Mouse (Mus musculus) MEL (cell line): ENCODE measurements around the gene Gpm6b. TPM values are rescaled to one million over a fixed set of nuclear protein-coding genes. Genes with fewer than 3 reads are reported as not detected.

Experiments used
- DNase-seq: peaks from one replicate; pipeline ENCODE4 v3.0.0; 2011; ENCODE audit warnings: low read depth, low spot score
- H3K27ac ChIP-seq: 2 replicates; pipeline ENCODE4 v1.5.1; 2012; ENCODE audit warnings: low read depth, mild to moderate bottlenecking, control low read depth, low read length, moderate library complexity; ENCODE audit not compliant: control insufficient read depth
- H3K27me3 ChIP-seq, 2 experiments: fragments of 150-350 bp in 1 of 2; sonication (generic) in 1 of 2; 2 replicates each; pipeline ENCODE4 v1.6.1; 2012; ENCODE audit warnings: low read length in 2 of 2, mild to moderate bottlenecking in 2 of 2, improper control_type of control experiment in 1 of 2, moderate library complexity in 1 of 2; ENCODE audit not compliant: insufficient read depth in 2 of 2, control insufficient read depth in 1 of 2
- H3K36me3 ChIP-seq, 2 experiments: 2 replicates each; pipeline ENCODE4 v1.6.1; 2012 to 2014; ENCODE audit warnings: low read length in 2 of 2, improper control_type of control experiment in 1 of 2, inconsistent platforms in 1 of 2, mild to moderate bottlenecking in 1 of 2; ENCODE audit not compliant: insufficient read depth in 2 of 2, control insufficient read depth in 1 of 2
- H3K4me1 ChIP-seq, 2 experiments: fragments of 150-350 bp in 1 of 2; sonication (generic) in 1 of 2; 2 replicates each; pipeline ENCODE4 v1.6.1; 2012; ENCODE audit warnings: low read length in 2 of 2, improper control_type of control experiment in 1 of 2, mild to moderate bottlenecking in 1 of 2; ENCODE audit not compliant: insufficient read depth in 2 of 2, control insufficient read depth in 1 of 2
- H3K4me3 ChIP-seq, 2 experiments: fragments of 150-350 bp in 1 of 2; sonication (generic) in 1 of 2; 2 replicates each; pipeline ENCODE4 v1.5.1; 2012; ENCODE audit warnings: low read depth in 2 of 2, low read length in 2 of 2, mild to moderate bottlenecking in 2 of 2, moderate library complexity in 2 of 2, control low read depth in 1 of 2, improper control_type of control experiment in 1 of 2; ENCODE audit not compliant: control insufficient read depth in 1 of 2, insufficient read depth in 1 of 2
- H3K79me2 ChIP-seq: 2 replicates; pipeline ENCODE4 v1.6.1; 2012; ENCODE audit warnings: mild to moderate bottlenecking, low read length, moderate library complexity; ENCODE audit not compliant: control insufficient read depth, poor library complexity, insufficient read depth
- H3K9ac ChIP-seq: 2 replicates; pipeline ENCODE4 v1.6.1; 2012; ENCODE audit warnings: low read depth, mild to moderate bottlenecking, control low read depth, low read length, moderate library complexity; ENCODE audit not compliant: control insufficient read depth, poor library complexity, severe bottlenecking
- H3K9me3 ChIP-seq: fragments of 150-350 bp; sonication (generic); replicated peaks from 2 replicates; pipeline ENCODE4 v1.6.1; 2012; ENCODE audit warnings: mild to moderate bottlenecking, low read length, improper control_type of control experiment, moderate library complexity; ENCODE audit not compliant: insufficient read depth
- BHLHE40 ChIP-seq: IDR thresholded peaks from 2 replicates; pipeline ENCODE4 v1.6.1; 2012; ENCODE audit warnings: low read depth, mild to moderate bottlenecking, inconsistent platforms, low read length, improper control_type of control experiment, borderline replicate concordance
- CHD2 ChIP-seq: IDR thresholded peaks from 2 replicates; pipeline ENCODE4 v1.6.1; 2011; ENCODE audit warnings: low read length, improper control_type of control experiment
- EP300 ChIP-seq, 2 experiments: IDR thresholded peaks; 2 replicates each; pipeline ENCODE4 v1.6.1; 2011; ENCODE audit warnings: improper control_type of control experiment in 2 of 2, low read length in 2 of 2, low read depth in 1 of 2, mild to moderate bottlenecking in 1 of 2
- GABPA ChIP-seq: IDR thresholded peaks from 2 replicates; pipeline ENCODE4 v1.6.1; 2012; ENCODE audit warnings: low read depth, mild to moderate bottlenecking, inconsistent platforms, low read length, improper control_type of control experiment, moderate library complexity
- GATA1 ChIP-seq: IDR thresholded peaks from 2 replicates; pipeline ENCODE4 v1.6.1; 2011; ENCODE audit warnings: low read depth, low read length, improper control_type of control experiment
- KAT2A ChIP-seq: conservative IDR thresholded peaks from 2 replicates; pipeline ENCODE4 v1.6.1; 2012; ENCODE audit warnings: low read depth, low read length, improper control_type of control experiment, inconsistent platforms
- MAFK ChIP-seq: IDR thresholded peaks from 2 replicates; pipeline ENCODE4 v1.6.1; 2011; ENCODE audit warnings: low read depth, mild to moderate bottlenecking, low read length, improper control_type of control experiment, borderline replicate concordance
- MAZ ChIP-seq: IDR thresholded peaks from 2 replicates; pipeline ENCODE4 v1.6.1; 2012; ENCODE audit warnings: low read depth, mild to moderate bottlenecking, inconsistent platforms, low read length, improper control_type of control experiment
- MEF2A ChIP-seq: IDR thresholded peaks from 2 replicates; pipeline ENCODE4 v1.6.1; 2014; ENCODE audit warnings: low read depth, mild to moderate bottlenecking, inconsistent platforms, low read length, improper control_type of control experiment; ENCODE audit not compliant: poor library complexity, insufficient replicate concordance, severe bottlenecking; ENCODE audit errors: extremely low read depth
- MYB ChIP-seq: IDR thresholded peaks from 2 replicates; pipeline ENCODE4 v1.6.1; 2011; ENCODE audit warnings: mild to moderate bottlenecking, low read depth, low read length, improper control_type of control experiment
- MYC ChIP-seq: IDR thresholded peaks from 2 replicates; pipeline ENCODE4 v1.6.1; 2011; ENCODE audit warnings: low read depth, mild to moderate bottlenecking, low read length, improper control_type of control experiment, moderate library complexity
- NELFE ChIP-seq: IDR thresholded peaks from 2 replicates; pipeline ENCODE4 v1.6.1; 2011; ENCODE audit warnings: low read depth, low read length, improper control_type of control experiment
- NRF1 ChIP-seq: IDR thresholded peaks from 2 replicates; pipeline ENCODE4 v1.6.1; 2014; ENCODE audit warnings: low read depth, mild to moderate bottlenecking, inconsistent platforms, low read length, improper control_type of control experiment, moderate library complexity; ENCODE audit not compliant: poor library complexity, insufficient read depth, severe bottlenecking
- POLR2AphosphoS5 ChIP-seq: IDR thresholded peaks from 2 replicates; pipeline ENCODE4 v1.6.1; 2012; ENCODE audit warnings: low read depth, borderline replicate concordance, mild to moderate bottlenecking, inconsistent platforms, low read length, moderate library complexity, mixed read lengths
- RAD21 ChIP-seq: IDR thresholded peaks from 2 replicates; pipeline ENCODE4 v1.6.1; 2011; ENCODE audit warnings: mild to moderate bottlenecking, low read depth, low read length, improper control_type of control experiment
- RCOR1 ChIP-seq: IDR thresholded peaks from 2 replicates; pipeline ENCODE4 v1.6.1; 2012; ENCODE audit warnings: low read depth, mild to moderate bottlenecking, inconsistent platforms, low read length, improper control_type of control experiment
- SIN3A ChIP-seq: IDR thresholded peaks from 2 replicates; pipeline ENCODE4 v1.6.1; 2012; ENCODE audit warnings: low read length, improper control_type of control experiment, inconsistent platforms
- TBP ChIP-seq: IDR thresholded peaks from 2 replicates; pipeline ENCODE4 v1.8.0; 2011; ENCODE audit warnings: low read depth, low read length, improper control_type of control experiment
- TCF12 ChIP-seq: IDR thresholded peaks from 2 replicates; pipeline ENCODE4 v1.6.1; 2014; ENCODE audit warnings: low read depth, mild to moderate bottlenecking, inconsistent platforms, low read length, improper control_type of control experiment, moderate library complexity
- UBTF ChIP-seq: IDR thresholded peaks from 2 replicates; pipeline ENCODE4 v1.6.1; 2012; ENCODE audit warnings: low read depth, mild to moderate bottlenecking, inconsistent platforms, low read length, improper control_type of control experiment, moderate library complexity, borderline replicate concordance; ENCODE audit not compliant: insufficient read depth
- polyA plus RNA-seq, 2 experiments: library from polyadenylated mRNA; stranded (reverse) in 1 of 2; unstranded in 1 of 2; fragments of >175 nt in 1 of 2; fragments of >200 nt in 1 of 2; gene quantifications; 2 replicates each; pipeline versions ENCODE4 v1.2.1 to v1.2.4; 2012; ENCODE audit warnings: low replicate concordance in 2 of 2, low read depth in 1 of 2; ENCODE audit not compliant: insufficient read length in 2 of 2, insufficient read depth in 1 of 2, missing spikeins in 1 of 2
- total RNA-seq: library from RNA; depleted of rRNA; stranded (reverse); fragments of 300-350 nt; gene quantifications from 2 replicates; pipeline ENCODE4 v1.2.3, GENCODE M21; 2012

The Gpm6b gene
- total and polyA plus RNA-seq, 3 experiments = 4.9 to 13.2 TPM; not detected in 1

DNA sequence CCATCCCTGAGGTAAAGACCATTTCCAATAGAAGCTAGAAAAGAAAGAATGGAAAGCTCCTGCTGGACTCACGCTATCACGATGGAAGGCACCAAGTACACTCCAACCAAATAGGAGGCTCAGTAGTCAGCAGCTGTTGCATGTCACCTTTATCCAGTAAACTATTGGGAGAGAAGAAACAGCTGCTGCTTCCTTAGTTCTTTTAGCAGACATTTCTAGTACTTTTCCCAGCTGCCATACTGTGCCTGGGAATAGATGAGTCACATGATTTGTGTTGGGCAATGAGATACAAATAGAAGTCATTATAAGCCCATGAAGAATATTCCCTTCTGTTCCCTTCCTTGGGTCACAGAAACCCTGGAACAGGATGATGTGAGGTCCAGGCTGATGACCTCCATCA is 40.4 kb upstream of the Gpm6b start:
- no peaks in the 10 kb centered on the region for H3K9me3 ChIP-seq
- no peak overlapping the region for H3K9ac ChIP-seq
- 0 out of 4 replicates have a peak, but pooled peaks cover 0 to 2% of the 10 kb centered on the region in 2 experiments for H3K4me1 ChIP-seq
- no peak overlapping the region for H3K4me3 ChIP-seq
- H3K27ac ChIP-seq = no peak overlapping the region
- TF ChIP-seq RCOR1 (no peak), MAFK (no peak), POLR2AphosphoS5 (no peak), EP300 (IDR thresholded peaks at IDR 0.05; ENCODE audit: low read depth in 1 of 2, low read length in 2 of 2) (no peak)
- no peaks in the 10 kb centered on the region for H3K79me2 ChIP-seq
- no peak for DNase-seq
- H3K27me3 ChIP-seq = no peaks in the 10 kb centered on the region
- H3K36me3 ChIP-seq = no peaks in the 10 kb centered on the region

GRCm38 (mm10) chrX:166199812-166200211 is 38.9 kb upstream of the Gpm6b start:
- H3K79me2 ChIP-seq = no peaks in the 10 kb centered on the region
- H3K36me3 ChIP-seq = no peaks in the 10 kb centered on the region
- no peak overlapping the region for H3K9ac ChIP-seq
- 0 out of 4 replicates have a peak, but pooled peaks cover 0 to 2% of the 10 kb centered on the region in 2 experiments for H3K4me1 ChIP-seq
- no peaks in the 10 kb centered on the region for H3K9me3 ChIP-seq
- TF ChIP-seq TCF12 = peak; percentile 83
- TF ChIP-seq MYC = no peak
- no peak for TF ChIP-seq GABPA
- TF ChIP-seq KAT2A = no peak
- peak; percentile 45 to 63; a peak in 2 of 4 replicates for TF ChIP-seq EP300 (IDR thresholded peaks at IDR 0.05; ENCODE audit: low read depth in 1 of 2, low read length in 2 of 2)
- peak; percentile 36; the same call in 1 of the 2 replicates for TF ChIP-seq GATA1
- TF ChIP-seq RCOR1 = peak; percentile 76; the same call in 1 of the 2 replicates
- TF ChIP-seq, all 39 proteins: peak for 4
- Histone ChIP-seq H3K27me3 (no peaks in the 10 kb centered on the region), H3K4me3 (no peak overlapping the region), H3K27ac (no peak overlapping the region)
- DNase-seq = peak; percentile 8

DNA sequence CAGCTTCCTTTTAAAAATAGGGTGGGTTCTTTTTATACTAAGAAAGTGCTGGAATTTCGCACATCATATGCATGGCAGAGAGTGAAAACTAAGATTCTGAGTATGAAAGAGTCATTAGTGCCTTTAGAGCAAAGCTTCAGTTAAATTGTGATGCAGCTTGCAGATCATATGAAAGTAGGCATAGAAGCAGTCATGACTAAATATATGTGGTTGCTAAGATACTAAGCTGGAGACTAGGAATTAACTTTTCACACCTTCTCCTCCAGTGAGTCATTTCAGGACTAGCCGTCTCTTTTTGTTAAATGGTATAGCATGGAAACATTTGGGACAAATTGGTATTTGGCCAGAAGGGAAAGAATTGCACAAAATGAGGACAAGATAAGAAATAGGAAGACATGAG is 24.1 kb upstream of the Gpm6b start:
- TF ChIP-seq MAFK (no peak), BHLHE40 (no peak), SIN3A (no peak), UBTF (no peak), MAZ (no peak), GABPA (no peak), NRF1 (no peak), TBP (no peak), MEF2A (no peak), RAD21 (no peak), NELFE (no peak), MYB (no peak), MYC (no peak), CHD2 (no peak)
- TF ChIP-seq, all 39 proteins: peak for 0
- Histone ChIP-seq H3K4me3 (no peak overlapping the region), H3K9me3 (no peaks in the 10 kb centered on the region), H3K9ac (no peak overlapping the region), H3K79me2 (no peaks in the 10 kb centered on the region), H3K27ac (no peak overlapping the region), H3K27me3 (no peaks in the 10 kb centered on the region), H3K4me1 (no peaks in the 10 kb centered on the region; a peak in 1 of 4 replicates), H3K36me3 (no peaks in the 10 kb centered on the region)
- DNase-seq = no peak
